Mouse (Mus musculus): Measurements from ENCODE around the gene Lrrc75a. TPM values are rescaled to one million over a fixed set of nuclear protein-coding genes. Genes with fewer than 3 reads are reported as not detected.
A peak's percentile ranks its signal among the peaks of the same experiment; 100 is the strongest.

The Lrrc75a gene
- polyA plus RNA-seq, 1 experiment from 2014 or later, result 8.4 TPM

GRCm38 (mm10) chr11:62554934-62555517 is 93.3 kb downstream of the Lrrc75a start:
- Histone ChIP-seq H3K4me1 (ENCODE audit: control insufficient read depth, insufficient read depth, low read depth, low read length) (peaks cover 21% of the 10 kb centered on the region), H3K27me3 (replicated peaks; ENCODE audit: control insufficient read depth, insufficient read depth, low read length) (no peaks in the 10 kb centered on the region), H3K4me3 (ENCODE audit: low read length) (peak overlapping the region; percentile 48), H3K9ac (ENCODE audit: low read depth, low read length) (no peak overlapping the region), H3K4me2 (ENCODE audit: low read length) (peak overlapping the region; percentile 80), H3K36me3 (ENCODE audit: control insufficient read depth, insufficient read depth, low read length) (peaks cover 10% of the 10 kb centered on the region), H3K27ac (ENCODE audit: low read depth, low read length) (no peak overlapping the region), H3K9me3 (ENCODE audit: control insufficient read depth, low read length) (no peaks in the 10 kb centered on the region)
- ATAC-seq, result no peak

Other genes starting within 250 kb of the Lrrc75a start
- 8.3 and 10.8 TPM in 2 replicates for gene Pigl, start 190.1 kb downstream of the Lrrc75a start, polyA plus RNA-seq (2015; fragmentation: Nextera tagmentation; extraction: Ambion mirVana)
- gene Ncor1, start 190.0 kb downstream of the Lrrc75a start, polyA plus RNA-seq (2015; fragmentation: Nextera tagmentation; extraction: Ambion mirVana), result 60.1 and 135 TPM in 2 replicates
- gene Cenpv, start 109.3 kb downstream of the Lrrc75a start, polyA plus RNA-seq (2015; fragmentation: Nextera tagmentation; extraction: Ambion mirVana), result 23.8 and 50.7 TPM in 2 replicates
- 4,470 and 4,568 TPM in 2 replicates for gene Ubb, start 97.4 kb downstream of the Lrrc75a start, polyA plus RNA-seq (2015; fragmentation: Nextera tagmentation; extraction: Ambion mirVana)
- 35.3 and 36.6 TPM in 2 replicates for gene Trpv2, start 74.0 kb downstream of the Lrrc75a start, polyA plus RNA-seq (2015; fragmentation: Nextera tagmentation; extraction: Ambion mirVana)
- 26.4 and 26.7 TPM in 2 replicates for gene Mmgt2, start 141 bp upstream of the Lrrc75a start, polyA plus RNA-seq (2015; fragmentation: Nextera tagmentation; extraction: Ambion mirVana)
- 17.9 and 18.5 TPM in 2 replicates for gene Zfp287, start 83.4 kb upstream of the Lrrc75a start, polyA plus RNA-seq (2015; fragmentation: Nextera tagmentation; extraction: Ambion mirVana)
- not detected in 2 replicates for gene Gm10428, start 104.6 kb upstream of the Lrrc75a start, polyA plus RNA-seq (2015; fragmentation: Nextera tagmentation; extraction: Ambion mirVana)
- gene Zfp286, start 140.9 kb upstream of the Lrrc75a start, polyA plus RNA-seq (2015; fragmentation: Nextera tagmentation; extraction: Ambion mirVana), result 25.7 and 29.6 TPM in 2 replicates
- 8.0 and 8.4 TPM in 2 replicates for gene Trim16, start 171.7 kb upstream of the Lrrc75a start, polyA plus RNA-seq (2015; fragmentation: Nextera tagmentation; extraction: Ambion mirVana)
- 0.34 and 0.55 TPM in 2 replicates for gene Fbxw10, start 198.5 kb upstream of the Lrrc75a start, polyA plus RNA-seq (2015; fragmentation: Nextera tagmentation; extraction: Ambion mirVana)
- 59.0 and 60.3 TPM in 2 replicates for gene Tvp23b, start 230.9 kb upstream of the Lrrc75a start, polyA plus RNA-seq (2015; fragmentation: Nextera tagmentation; extraction: Ambion mirVana)

Measured in hindbrain, embryonic 16.5 days (tissue).